Mouse (Mus musculus): ENCODE results near the gene Tas2r123.

Gene Tas2r123

DNA sequence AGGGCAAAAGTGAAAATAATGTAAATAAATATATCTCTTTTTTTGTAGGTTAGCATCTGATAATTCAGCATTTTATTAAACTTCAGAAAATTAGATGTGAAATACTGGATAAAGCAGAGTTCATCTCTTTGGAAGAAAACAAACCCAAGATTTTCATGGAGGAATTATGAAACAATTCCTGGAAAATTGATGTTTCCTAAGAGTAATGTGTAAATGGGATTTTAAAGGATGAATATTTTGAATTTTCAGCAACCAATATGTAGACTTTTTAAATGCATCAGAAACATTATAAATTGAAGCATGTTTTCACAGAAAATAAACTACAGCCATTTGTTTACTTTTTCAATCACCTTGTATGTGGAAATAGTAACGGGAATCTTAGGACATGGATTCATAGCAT is at the start of gene Tas2r123:
Gene Tas2r123 (plus strand): TSS at position 301 of the 400 bp plus-strand sequence.
- DNase-seq (ENCODE audit: extremely low read depth, low read depth), result no peak

DNA sequence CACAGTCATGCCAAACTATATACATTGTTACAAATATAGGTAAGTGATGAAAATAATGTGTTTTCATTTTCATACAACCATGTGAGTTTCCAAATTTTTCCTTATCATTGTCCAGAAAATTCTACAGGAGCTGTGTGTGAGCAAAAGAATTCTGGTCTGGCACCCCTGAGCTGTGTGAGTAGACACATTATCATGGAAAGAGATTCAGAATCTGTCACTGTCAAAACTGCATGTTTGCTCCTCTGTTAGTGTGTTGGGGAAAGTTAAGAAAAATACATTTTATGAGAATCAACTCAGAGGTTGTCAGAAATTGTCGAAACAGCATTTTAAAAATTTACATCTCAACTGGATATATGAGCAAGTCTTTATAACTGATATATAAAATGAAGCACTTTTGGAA is 44.4 kb upstream of the Tas2r123 start, which contains the start of gene Tas2r117:
Gene Tas2r117 (plus strand): TSS at position 301 of the 400 bp plus-strand sequence.
- DNase-seq (ENCODE audit: extremely low read depth, low read depth), result no peak

DNA sequence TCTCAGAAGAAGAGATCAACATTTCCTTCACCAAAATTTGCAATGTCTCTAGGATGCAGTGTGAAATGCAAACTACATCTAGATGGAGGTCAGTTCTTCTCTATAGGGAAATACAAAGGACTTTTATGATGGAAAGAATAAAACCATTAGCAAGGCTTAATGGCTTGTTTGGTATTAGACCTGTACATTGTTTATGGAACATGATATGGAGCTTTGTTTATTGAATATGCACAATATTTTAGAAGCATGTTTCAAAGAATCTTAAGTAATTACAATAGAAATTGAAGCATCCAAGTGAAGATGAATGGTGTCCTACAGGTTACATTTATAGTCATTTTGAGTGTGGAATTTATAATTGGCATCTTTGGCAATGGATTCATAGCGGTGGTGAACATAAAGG is 8.2 kb downstream of the Tas2r123 start, which contains the start of gene Tas2r116:
Gene Tas2r116 (plus strand): TSS at position 301 of the 400 bp plus-strand sequence.
- no peak for DNase-seq (ENCODE audit: extremely low read depth, low read depth)

DNA sequence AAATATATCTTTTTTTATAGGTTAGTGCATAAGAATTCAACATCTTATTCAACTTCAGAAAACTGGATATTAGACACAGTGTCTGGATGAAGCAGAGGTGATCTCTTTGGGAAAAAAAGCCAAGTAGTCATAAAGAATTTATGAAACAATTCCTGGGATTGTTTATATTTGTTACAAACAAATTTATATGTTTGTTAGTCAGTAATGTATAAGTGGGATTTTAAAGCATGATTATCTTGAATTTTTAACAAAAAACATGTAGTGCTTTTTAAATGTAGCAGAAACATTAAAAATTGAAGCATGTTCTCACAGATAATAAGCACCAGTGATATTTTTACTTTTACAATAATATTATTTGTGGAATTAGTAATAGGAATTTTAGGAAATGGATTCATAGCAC is 20.8 kb downstream of the Tas2r123 start, which contains the start of gene Tas2r110:
Gene Tas2r110 (plus strand): TSS at position 301 of the 400 bp plus-strand sequence.
- DNase-seq (ENCODE audit: extremely low read depth, low read depth), result no peak

DNA sequence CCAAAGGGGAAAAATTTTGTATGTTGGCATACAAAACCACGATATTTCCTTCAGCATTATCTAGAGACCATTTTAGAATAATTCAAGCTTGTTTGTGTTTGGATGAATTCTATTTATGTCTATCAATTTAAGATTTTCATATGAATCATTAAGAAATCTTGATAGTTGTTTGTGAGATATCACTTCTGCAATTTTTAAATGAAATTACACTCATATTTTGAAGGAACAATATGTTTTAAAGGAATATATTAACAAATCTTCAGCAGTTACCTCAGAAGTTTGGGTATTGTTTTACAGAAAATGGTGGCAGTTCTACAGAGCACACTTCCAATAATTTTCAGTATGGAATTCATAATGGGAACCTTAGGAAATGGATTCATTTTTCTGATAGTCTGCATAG is 45.8 kb downstream of the Tas2r123 start, which contains the start of gene Tas2r113:
Gene Tas2r113 (plus strand): TSS at position 301 of the 400 bp plus-strand sequence.
- DNase-seq (ENCODE audit: extremely low read depth, low read depth), result no peak
